Mouse (Mus musculus) retina, adult 2 months (tissue): ENCODE measurements at regions not wholly inside any gene's neighbourhood (a gene's known extent, or its start where the extent isn't known, plus 50 kb on each side); places are given as distances from the start of the nearest gene placed in this dataset.

ENCODE experiments used
- DNase-seq: peaks from one replicate; pipeline ENCODE4 v3.0.0-alpha.2; 2012; ENCODE audit warnings: low read depth, low spot score

DNA sequence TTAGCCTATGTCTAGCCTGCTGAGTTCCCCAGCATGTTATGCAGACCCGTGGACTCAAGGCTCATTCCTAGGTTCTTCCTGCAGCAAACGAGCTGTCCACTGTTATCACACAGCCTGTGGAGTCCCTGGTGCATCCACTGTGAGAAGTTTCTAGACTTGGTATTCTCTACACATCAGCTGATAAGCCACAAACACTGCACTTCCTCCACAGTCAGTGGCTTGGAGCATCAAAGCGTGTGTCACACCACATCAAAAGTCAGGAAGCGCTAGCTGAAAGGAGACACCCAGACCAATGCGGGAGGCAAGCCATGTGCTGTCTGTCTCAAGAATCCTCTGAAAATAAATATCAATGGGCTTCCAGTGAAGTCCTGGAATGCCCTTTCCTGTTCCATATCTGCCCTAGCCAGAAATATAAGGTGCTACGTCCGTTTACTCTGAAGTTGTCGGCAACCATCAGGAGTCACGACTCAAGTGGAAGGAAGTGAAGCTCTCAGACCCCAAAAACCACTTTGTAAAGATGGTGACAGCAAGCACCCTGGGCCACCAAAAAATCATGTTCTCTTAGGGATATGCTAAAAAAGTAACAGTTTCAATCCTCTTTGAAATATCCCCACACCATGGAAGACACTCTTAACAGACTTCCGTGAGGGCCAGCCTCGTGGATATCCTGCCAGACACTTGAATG lies 227.7 kb downstream of the Adgrl2 start:
- DNase-seq = no peak

DNA sequence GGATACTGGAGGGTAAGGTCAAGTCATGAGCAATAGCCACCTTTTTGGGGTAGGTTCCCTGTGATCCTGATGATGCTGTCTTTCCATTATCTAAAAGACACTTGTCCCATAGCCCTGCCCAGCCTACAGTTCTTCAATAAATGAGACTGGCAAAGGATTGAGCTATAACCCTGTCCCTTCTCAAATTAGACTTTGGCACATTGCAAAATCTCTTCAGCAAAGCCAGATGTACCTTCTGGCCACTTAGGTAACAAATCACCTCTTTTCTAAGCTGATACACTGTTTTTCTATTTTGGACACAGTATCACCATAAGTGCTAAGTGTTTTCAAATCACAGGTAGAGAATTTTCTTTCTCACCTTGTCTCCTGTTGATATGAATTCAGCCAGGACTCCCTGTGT lies 228.8 kb downstream of the Adgrl2 start:
- no peak for DNase-seq

GRCm38 (mm10) chr3:148759500-148759899 lies 230.9 kb downstream of the Adgrl2 start:
- DNase-seq = no peak

GRCm38 (mm10) chr3:148746234-148746633 lies 244.1 kb downstream of the Adgrl2 start:
- DNase-seq = no peak

DNA sequence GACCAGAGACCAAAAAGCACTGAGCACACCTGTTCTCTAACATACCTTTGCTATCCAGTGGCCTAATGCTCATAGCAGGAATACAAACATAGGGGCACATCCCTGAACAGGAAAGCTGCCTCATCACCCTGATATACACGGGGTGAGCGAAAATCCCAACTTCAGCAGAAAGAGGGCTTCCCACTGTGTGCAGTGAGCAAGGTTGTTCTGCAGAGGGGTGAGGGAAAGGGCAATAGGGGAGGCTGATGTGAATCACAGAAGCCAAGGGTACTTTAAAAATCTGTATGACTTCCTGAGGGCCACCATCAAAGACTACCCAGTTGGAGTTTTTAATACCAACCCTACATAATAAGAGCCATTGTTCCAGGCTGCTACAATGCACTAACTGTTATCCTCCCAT lies 245.7 kb downstream of the Adgrl2 start:
- DNase-seq = no peak

DNA sequence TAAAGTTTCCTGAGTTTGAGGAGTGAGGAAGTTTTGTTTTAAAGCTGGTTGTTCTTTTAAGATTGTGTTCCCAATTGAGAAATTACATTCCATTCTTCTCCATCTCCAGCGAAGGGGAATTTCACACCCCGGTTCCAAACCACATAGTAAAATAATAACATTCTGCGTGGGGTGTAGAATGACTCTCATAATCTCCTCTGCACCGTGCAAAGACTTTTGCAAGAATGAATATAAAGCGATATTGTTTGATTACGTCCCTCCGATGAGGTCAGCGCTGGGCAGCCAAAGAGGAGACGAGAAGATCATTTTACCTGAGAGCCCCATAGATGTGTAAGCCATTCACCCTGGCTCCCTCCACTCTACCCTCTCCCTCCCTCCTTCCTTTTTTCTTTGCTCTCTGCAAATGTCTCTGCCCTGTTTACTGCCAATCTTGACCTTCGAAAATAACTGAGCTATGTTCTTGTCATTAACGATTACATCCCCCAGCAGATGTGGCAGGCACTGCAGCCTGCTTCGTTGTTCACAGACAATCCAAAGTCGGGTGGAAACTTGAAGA lies 256.1 kb downstream of the Adgrl2 start:
- no peak for DNase-seq

GRCm38 (mm10) chr3:148733227-148733854 lies 257.0 kb downstream of the Adgrl2 start:
- no peak for DNase-seq

- DNase-seq = no peak
Observed at GRCm38 (mm10) chr3:148731436-148731835, 258.9 kb downstream of the Adgrl2 start.

DNA sequence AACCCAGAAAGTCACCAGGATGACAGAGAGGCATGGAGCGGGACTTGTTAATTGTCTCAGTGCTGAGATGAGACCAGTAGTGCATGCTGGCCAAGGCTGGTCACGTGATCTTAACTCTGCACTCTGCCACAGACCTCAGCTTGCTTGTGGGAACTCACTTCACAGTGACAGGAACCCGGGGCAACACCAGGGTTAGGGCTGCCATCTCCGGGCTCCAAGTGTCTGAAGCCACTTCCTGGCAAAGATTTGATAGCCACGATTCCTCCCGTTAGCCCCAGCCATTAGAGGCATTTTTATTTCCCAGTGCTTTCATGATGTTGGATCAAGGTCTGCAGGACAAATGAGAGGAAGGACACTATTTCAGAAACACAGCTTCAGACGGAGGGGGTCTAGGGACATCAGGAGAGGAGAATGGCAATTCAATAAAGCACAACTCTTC lies 261.1 kb downstream of the Adgrl2 start:
- no peak for DNase-seq

DNA sequence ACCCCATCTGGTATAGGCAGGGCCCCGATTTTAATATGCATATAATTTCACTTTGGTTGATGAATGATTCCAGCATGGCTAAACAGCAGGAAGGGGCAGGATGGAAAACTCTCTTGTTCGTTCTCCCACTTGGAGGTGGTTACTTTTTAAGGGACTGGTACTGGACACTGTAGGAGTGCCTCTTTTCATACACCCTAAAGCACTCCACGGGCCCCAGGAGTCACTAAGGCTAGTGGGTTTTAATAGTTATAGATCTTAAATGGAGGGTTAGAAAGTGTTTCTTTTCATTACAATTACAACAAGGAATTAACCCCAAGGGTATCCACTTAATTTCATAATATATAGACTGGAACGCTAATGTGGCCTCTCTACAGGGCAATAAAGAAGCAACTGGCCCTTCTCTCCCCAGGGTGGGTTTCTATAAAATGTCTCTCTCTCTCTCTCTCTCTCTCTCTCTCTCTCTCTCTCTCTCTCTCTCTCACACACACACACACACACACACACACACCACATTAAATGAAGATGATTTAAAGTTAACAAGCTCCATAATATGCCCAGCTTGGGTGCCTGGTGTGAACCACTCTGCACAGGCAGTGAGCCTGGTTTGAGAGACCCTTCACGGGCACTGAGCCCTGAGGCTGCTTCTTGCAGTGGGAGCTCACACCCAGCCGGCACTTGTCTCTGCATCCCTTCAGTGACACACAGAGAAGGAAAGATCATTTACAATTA lies 261.7 kb downstream of the Adgrl2 start:
- no peak for DNase-seq

DNA sequence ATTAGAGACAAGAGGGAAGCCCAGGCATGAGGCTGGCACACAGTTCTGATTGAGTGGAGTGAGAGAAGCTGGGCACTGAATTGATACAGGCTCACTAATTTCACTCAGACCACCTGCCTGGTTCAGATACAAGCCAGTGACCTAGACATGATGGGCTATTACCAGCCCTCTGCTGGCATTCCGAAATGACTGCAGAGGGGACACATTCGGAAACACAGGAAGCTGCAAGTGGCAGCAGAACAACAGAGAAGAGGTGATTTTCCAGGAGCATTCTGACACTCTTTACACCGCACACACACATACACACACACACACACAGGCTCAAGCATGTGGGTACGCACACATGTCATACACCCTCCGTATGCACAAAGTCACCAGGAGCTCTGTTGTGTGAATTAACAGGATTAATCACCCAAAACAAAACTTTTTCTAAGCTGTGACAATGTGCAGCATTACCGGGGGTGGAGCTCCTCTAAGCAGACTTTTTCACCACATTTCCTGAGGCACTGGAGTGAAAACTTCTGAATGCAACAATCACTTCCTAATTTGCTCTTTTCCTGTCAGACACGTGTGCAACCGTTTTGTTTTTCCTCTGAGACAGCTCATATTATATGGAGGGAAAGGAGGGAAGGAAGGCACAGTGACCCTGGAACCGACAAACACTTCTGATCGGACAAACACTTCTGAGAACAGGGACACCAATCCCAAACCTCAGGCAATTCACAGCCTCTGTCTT lies 263.6 kb downstream of the Adgrl2 start:
- no peak for DNase-seq

DNA sequence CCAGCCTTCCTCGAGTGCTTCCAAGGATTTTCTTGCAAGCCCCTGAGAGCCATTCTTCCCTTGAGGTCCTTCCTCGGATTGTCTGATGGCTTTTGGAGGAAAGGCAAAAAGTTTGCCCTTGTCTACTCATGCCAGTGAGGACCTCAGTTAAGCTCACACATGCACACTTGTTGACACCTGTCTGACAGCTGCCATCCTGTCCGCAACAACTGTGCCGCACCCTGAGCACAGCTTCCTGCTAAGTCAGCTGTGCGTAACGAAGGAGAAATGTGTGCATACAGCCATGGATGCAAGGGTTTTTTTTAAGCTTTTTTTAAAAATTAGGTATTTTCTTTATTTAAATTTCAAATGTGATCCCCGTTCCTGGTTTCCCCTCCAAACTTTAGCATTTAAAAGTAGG lies 293.8 kb downstream of the Adgrl2 start:
- no peak for DNase-seq

GRCm38 (mm10) chr3:148695453-148695852 lies 294.9 kb downstream of the Adgrl2 start:
- DNase-seq = no peak

DNA sequence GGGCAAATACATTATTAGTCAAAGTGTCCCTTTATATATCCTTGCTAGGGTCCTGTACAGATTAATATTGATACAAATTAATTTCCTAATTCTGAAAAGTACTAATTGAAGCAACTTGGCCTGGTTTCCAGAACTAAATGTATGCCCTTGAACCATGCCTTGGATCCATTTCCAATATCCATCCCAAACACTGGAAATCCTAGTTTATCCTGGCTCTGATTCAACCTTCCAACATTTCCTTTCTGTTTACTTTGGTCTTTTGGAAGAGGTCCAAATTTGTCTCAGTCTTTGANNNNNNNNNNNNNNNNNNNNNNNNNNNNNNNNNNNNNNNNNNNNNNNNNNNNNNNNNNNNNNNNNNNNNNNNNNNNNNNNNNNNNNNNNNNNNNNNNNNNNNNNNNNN lies 307.2 kb downstream of the Adgrl2 start:
- no peak for DNase-seq

DNA sequence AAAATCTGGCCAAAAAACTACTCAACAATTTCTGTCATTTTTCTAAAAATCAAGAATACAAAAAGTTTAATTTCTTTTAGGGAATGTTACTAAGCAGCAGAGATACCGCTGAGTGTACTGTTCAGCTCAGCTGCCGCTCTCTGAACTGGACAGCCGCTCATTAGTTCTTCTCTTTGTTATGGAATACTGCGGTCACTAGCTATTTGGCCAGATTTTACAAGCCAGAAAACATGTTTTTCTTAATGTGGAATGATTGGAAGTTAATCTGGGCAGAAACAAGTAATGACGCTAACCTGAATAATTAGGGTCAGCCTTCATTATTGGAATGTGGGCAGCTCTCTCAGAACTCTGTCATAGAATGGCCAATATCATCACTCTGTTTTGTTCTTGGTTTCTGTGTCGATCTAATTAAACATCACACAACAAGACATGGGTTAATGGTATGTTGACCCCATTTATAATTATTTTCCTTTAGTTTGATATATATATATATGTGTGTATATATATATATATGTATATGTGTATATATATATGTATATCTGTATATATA lies 307.8 kb downstream of the Adgrl2 start:
- no peak for DNase-seq

- DNase-seq = no peak
Observed at GRCm38 (mm10) chr3:148681186-148681585, 309.2 kb downstream of the Adgrl2 start.

- DNase-seq = no peak
Observed at GRCm38 (mm10) chr3:148680737-148681136, 309.6 kb downstream of the Adgrl2 start.

DNA sequence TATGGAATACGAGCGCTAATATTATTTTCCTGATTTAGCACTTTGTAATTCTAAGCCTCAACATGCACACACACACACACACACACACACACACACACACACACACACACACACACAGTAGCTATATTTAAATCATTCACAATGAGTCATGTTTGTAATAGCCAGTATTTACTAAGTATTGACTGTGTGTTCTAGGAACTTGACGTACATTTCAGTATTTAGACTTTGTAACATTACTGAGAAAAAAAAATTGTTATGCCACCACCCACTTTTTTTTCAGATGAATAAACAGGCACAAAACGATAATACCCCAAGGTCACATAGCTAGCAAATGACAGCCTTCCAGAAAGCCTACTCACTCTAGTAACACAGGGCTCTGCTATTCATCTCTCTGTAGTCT lies 310.3 kb downstream of the Adgrl2 start:
- no peak for DNase-seq

DNA sequence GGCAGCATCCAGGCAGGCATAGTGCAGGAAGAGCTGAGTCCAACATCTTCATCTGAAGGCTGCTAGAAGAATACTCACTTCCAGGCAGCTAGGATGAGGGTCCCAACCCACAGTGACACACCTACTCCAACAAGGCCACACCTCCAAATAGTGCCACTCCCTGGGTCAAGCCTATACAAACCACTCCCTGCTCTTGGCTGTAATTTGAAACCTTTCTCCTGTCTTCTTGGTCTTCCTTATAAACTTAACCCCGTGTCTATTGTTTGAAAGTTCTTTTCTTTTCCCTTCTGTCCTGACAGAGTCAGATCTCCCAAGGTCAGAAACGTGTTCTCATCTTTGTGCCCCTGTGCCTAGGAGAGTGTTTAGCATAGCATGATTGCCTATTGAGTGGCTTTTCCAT lies 311.2 kb downstream of the Adgrl2 start:
- no peak for DNase-seq

- no peak for DNase-seq
Observed at GRCm38 (mm10) chr3:148676025-148676424, 314.3 kb downstream of the Adgrl2 start.

- DNase-seq = no peak
Observed at GRCm38 (mm10) chr3:148662888-148663477, 327.4 kb downstream of the Adgrl2 start.
